Mouse (Mus musculus): ENCODE results near the gene 4930469K13Rik. TPM values are rescaled to one million over a fixed set of nuclear protein-coding genes. Genes with fewer than 3 reads are reported as not detected.

4930469K13Rik gene
- polyA plus RNA-seq, 1 experiment from 2014 or later, result not detected

- ATAC-seq (replicated peaks; ENCODE audit: low FRiP score) (peak; percentile 51; the same call in 1 of the 2 replicates), DNase-seq (ENCODE audit: low spot score) (no peak)
- Histone ChIP-seq H3K4me1 (replicated peaks; ENCODE audit: control insufficient read depth, insufficient read depth, low read length) (peaks cover 8% of the 10 kb centered on the region), H3K9me3 (ENCODE audit: control insufficient read depth, low read length) (no peaks in the 10 kb centered on the region), H3K9ac (ENCODE audit: low read depth, low read length) (no peak overlapping the region), H3K36me3 (ENCODE audit: control insufficient read depth, insufficient read depth, low read length) (no peaks in the 10 kb centered on the region), H3K27ac (ENCODE audit: low read depth, low read length) (no peak overlapping the region), H3K4me2 (no peak overlapping the region), H3K27me3 (replicated peaks; ENCODE audit: control insufficient read depth, insufficient read depth, low read length) (no peaks in the 10 kb centered on the region), H3K4me3 (ENCODE audit: low read depth, low read length) (no peak overlapping the region)
- WGBS, result 47% methylated on average over 4 of the region's 4 CpGs
Measured at GRCm38 (mm10) chr11:34072309-34072708, 26.0 kb downstream of the 4930469K13Rik start.

DNA sequence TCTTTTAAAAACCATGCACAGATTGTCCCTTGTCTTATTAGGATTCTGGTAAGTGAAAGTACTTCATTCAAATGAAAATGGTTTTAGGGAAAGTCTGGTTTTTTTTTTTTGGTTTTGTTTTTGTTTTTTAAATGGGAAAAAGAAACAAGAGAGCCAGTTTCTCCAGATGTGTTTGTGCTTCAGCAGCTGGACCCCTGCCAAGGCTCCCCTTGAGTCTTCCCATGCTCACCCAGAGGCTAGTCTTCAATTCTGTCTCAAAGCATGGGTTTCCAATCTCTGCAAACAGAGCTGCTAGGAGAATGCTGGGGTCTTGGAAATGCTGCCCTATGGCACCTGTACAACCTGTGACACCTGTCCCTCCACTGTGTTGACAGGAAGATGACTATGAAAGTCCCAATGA, 27.8 kb downstream of the 4930469K13Rik start:
- no peak overlapping the region for H3K9ac ChIP-seq (ENCODE audit: low read depth, low read length)
- no peak overlapping the region for H3K4me2 ChIP-seq
- H3K27me3 ChIP-seq (replicated peaks; ENCODE audit: control insufficient read depth, insufficient read depth, low read length), result no peaks in the 10 kb centered on the region
- H3K4me3 ChIP-seq (ENCODE audit: low read depth, low read length), result no peak overlapping the region
- peaks cover 8% of the 10 kb centered on the region for H3K4me1 ChIP-seq (replicated peaks; ENCODE audit: control insufficient read depth, insufficient read depth, low read length)
- DNase-seq (ENCODE audit: low spot score) (no peak), ATAC-seq (replicated peaks; ENCODE audit: low FRiP score) (no peak)
- H3K9me3 ChIP-seq (ENCODE audit: control insufficient read depth, low read length), result no peaks in the 10 kb centered on the region
- no peak overlapping the region for H3K27ac ChIP-seq (ENCODE audit: low read depth, low read length)
- H3K36me3 ChIP-seq (ENCODE audit: control insufficient read depth, insufficient read depth, low read length), result no peaks in the 10 kb centered on the region

DNA sequence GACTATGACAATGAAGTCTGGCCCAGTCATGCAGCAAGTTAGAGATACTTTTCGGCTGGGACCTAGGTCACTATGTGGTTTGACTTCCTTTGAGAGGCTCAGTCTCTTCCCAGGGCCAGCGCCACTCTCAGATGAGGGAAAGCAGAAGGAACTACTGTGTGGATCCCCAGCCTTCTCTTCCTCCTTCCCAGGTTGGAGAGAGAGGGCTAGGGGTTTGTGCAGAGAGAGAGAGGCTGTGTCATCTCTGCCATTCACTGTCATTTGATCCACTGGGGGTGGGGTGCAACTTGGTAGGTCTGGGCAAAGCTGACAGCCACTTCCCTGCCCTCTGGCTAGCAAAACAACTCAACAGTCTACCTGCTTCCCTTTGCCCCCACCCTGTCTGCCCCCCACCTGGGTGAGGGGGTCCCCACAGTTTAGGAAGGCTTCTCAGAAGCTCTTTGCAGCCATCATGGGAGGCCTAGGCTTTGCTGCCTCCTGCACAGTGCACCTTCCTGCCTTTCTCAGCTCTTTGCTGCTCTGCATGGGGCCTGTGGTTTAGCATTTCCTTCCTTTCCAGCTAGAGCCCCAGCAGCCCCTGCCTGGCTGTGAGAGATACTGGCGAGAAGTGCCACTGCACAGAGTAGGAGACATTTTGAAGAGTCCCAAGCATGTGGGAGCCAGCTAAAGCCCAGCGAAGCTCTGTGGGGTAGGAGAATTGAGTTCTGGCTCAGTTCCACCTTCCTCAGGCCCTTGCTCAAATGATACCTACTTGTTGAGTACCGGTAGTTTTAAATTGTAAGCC, 34.5 kb downstream of the 4930469K13Rik start:
- Histone ChIP-seq H3K9ac (ENCODE audit: low read depth, low read length) (peak overlapping the region; percentile 44), H3K9me3 (ENCODE audit: control insufficient read depth, low read length) (no peaks in the 10 kb centered on the region), H3K4me3 (ENCODE audit: low read depth, low read length) (no peak overlapping the region), H3K4me2 (peak overlapping the region; percentile 42), H3K27me3 (replicated peaks; ENCODE audit: control insufficient read depth, insufficient read depth, low read length) (no peaks in the 10 kb centered on the region), H3K36me3 (ENCODE audit: control insufficient read depth, insufficient read depth, low read length) (no peaks in the 10 kb centered on the region), H3K27ac (ENCODE audit: low read depth, low read length) (peak overlapping the region; percentile 75), H3K4me1 (replicated peaks; ENCODE audit: control insufficient read depth, insufficient read depth, low read length) (peaks cover 18% of the 10 kb centered on the region)
- 34% methylated on average over 5 of the region's 5 CpGs for WGBS
- peak; percentile 86 for ATAC-seq (replicated peaks; ENCODE audit: low FRiP score)
- peak; percentile 49 for DNase-seq (ENCODE audit: low spot score)

DNA sequence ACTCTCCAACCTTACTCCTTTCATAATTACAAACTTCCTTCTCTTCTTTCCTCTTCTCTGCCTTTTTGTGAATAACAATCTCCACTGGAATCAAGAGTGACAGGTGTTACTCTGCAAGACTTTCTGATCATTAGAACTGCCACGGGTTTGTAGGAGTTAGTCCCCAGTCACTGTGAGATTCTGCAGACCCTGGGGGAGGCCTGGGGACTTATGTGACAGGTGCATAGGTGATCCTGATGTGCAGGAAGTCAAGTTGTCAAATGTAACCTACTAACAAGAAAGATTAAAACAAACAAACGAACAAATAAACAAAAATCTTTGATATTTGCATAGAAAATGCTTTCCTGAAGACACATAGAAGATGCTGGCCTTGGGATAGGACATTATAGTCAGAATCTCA, 35.1 kb downstream of the 4930469K13Rik start:
- H3K9me3 ChIP-seq (ENCODE audit: control insufficient read depth, low read length), result no peaks in the 10 kb centered on the region
- H3K27ac ChIP-seq (ENCODE audit: low read depth, low read length), result peak overlapping the region; percentile 75
- H3K27me3 ChIP-seq (replicated peaks; ENCODE audit: control insufficient read depth, insufficient read depth, low read length), result no peaks in the 10 kb centered on the region
- ATAC-seq (replicated peaks; ENCODE audit: low FRiP score) (no peak), DNase-seq (ENCODE audit: low spot score) (no peak)
- H3K9ac ChIP-seq (ENCODE audit: low read depth, low read length), result no peak overlapping the region
- H3K4me1 ChIP-seq (replicated peaks; ENCODE audit: control insufficient read depth, insufficient read depth, low read length), result peaks cover 18% of the 10 kb centered on the region
- no peak overlapping the region for H3K4me3 ChIP-seq (ENCODE audit: low read depth, low read length)
- no peaks in the 10 kb centered on the region for H3K36me3 ChIP-seq (ENCODE audit: control insufficient read depth, insufficient read depth, low read length)
- WGBS, result 44% methylated on average over 2 of the region's 2 CpGs
- H3K4me2 ChIP-seq, result no peak overlapping the region

- Histone ChIP-seq H3K4me1 (replicated peaks; ENCODE audit: control insufficient read depth, insufficient read depth, low read length) (peaks cover 18% of the 10 kb centered on the region), H3K9me3 (ENCODE audit: control insufficient read depth, low read length) (no peaks in the 10 kb centered on the region), H3K4me3 (ENCODE audit: low read depth, low read length) (no peak overlapping the region), H3K36me3 (ENCODE audit: control insufficient read depth, insufficient read depth, low read length) (no peaks in the 10 kb centered on the region), H3K9ac (ENCODE audit: low read depth, low read length) (no peak overlapping the region), H3K27ac (ENCODE audit: low read depth, low read length) (no peak overlapping the region), H3K27me3 (replicated peaks; ENCODE audit: control insufficient read depth, insufficient read depth, low read length) (no peaks in the 10 kb centered on the region), H3K4me2 (no peak overlapping the region)
- 13% methylated on average over 6 of the region's 6 CpGs for WGBS
- DNase-seq (ENCODE audit: low spot score) (no peak), ATAC-seq (replicated peaks; ENCODE audit: low FRiP score) (peak; percentile 61)
Measured at GRCm38 (mm10) chr11:34061740-34062139, 36.6 kb downstream of the 4930469K13Rik start.

DNA sequence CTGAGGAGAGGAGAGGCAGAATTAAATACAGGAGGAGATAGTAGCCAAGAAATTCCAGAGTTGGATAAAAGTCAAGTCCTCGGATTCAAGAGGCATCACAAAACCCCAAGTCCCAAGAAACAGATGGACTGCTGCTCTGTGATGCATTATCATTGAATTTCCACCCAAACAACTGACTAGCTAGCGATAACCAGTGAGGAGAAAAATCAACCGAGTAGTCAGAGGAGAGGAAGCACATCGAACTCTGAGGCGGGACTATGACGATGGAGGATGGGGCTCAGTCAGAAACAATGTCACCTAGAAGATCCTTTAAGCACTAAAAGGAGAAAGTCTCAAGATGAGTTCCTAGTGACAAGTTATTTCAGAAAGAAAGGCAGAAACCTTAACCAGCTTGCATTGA, 39.4 kb downstream of the 4930469K13Rik start:
- Histone ChIP-seq H3K27ac (ENCODE audit: low read depth, low read length) (peak overlapping the region; percentile 40; the same call in 1 of the 2 replicates), H3K36me3 (ENCODE audit: control insufficient read depth, insufficient read depth, low read length) (no peaks in the 10 kb centered on the region), H3K4me3 (ENCODE audit: low read depth, low read length) (no peak overlapping the region), H3K27me3 (replicated peaks; ENCODE audit: control insufficient read depth, insufficient read depth, low read length) (no peaks in the 10 kb centered on the region), H3K9ac (ENCODE audit: low read depth, low read length) (no peak overlapping the region), H3K9me3 (ENCODE audit: control insufficient read depth, low read length) (no peaks in the 10 kb centered on the region), H3K4me2 (peak overlapping the region; percentile 19), H3K4me1 (replicated peaks; ENCODE audit: control insufficient read depth, insufficient read depth, low read length) (peaks cover 14% of the 10 kb centered on the region)
- no peak for DNase-seq (ENCODE audit: low spot score)
- WGBS, result 51% methylated on average over 6 of the region's 6 CpGs
- no peak; the same call in 1 of the 2 replicates for ATAC-seq (replicated peaks; ENCODE audit: low FRiP score)

DNA sequence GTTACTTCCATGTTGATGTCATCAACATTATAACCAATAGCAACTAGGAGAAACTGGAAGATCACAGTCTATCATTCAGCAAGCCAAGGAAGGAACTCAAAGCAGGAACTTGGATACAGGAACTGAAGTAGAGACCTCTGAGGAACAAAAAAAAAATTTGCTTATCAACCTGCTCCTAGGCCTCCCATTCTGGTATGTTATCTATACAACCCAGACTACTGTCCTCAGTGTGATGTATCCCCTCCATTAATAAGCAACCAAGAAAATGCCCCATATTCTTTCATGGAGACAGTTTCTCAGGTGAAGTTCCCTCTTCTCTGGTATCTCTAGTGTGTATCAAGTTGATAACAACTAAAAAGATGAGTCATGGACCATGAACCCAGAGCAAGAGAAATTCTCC, 40.0 kb downstream of the 4930469K13Rik start:
- ATAC-seq (replicated peaks; ENCODE audit: low FRiP score) (peak; percentile 76), DNase-seq (ENCODE audit: low spot score) (no peak)
- no peaks in the 10 kb centered on the region for H3K27me3 ChIP-seq (replicated peaks; ENCODE audit: control insufficient read depth, insufficient read depth, low read length)
- H3K36me3 ChIP-seq (ENCODE audit: control insufficient read depth, insufficient read depth, low read length), result no peaks in the 10 kb centered on the region
- H3K4me1 ChIP-seq (replicated peaks; ENCODE audit: control insufficient read depth, insufficient read depth, low read length), result peaks cover 9% of the 10 kb centered on the region
- no peak overlapping the region for H3K4me3 ChIP-seq (ENCODE audit: low read depth, low read length)
- H3K4me2 ChIP-seq, result peak overlapping the region; percentile 19; the same call in 1 of the 2 replicates
- H3K27ac ChIP-seq (ENCODE audit: low read depth, low read length), result peak overlapping the region; percentile 40; the same call in 1 of the 2 replicates
- H3K9me3 ChIP-seq (ENCODE audit: control insufficient read depth, low read length), result no peaks in the 10 kb centered on the region
- H3K9ac ChIP-seq (ENCODE audit: low read depth, low read length), result no peak overlapping the region

GRCm38 (mm10) chr11:34056715-34057114, 41.6 kb downstream of the 4930469K13Rik start:
- Histone ChIP-seq H3K27me3 (replicated peaks; ENCODE audit: control insufficient read depth, insufficient read depth, low read length) (no peaks in the 10 kb centered on the region), H3K4me2 (no peak overlapping the region), H3K36me3 (ENCODE audit: control insufficient read depth, insufficient read depth, low read length) (no peaks in the 10 kb centered on the region), H3K4me3 (ENCODE audit: low read depth, low read length) (no peak overlapping the region), H3K9me3 (ENCODE audit: control insufficient read depth, low read length) (no peaks in the 10 kb centered on the region), H3K27ac (ENCODE audit: low read depth, low read length) (no peak overlapping the region), H3K9ac (ENCODE audit: low read depth, low read length) (no peak overlapping the region), H3K4me1 (replicated peaks; ENCODE audit: control insufficient read depth, insufficient read depth, low read length) (peaks cover 2% of the 10 kb centered on the region)
- no peak for DNase-seq (ENCODE audit: low spot score)
- 89% methylated on average over 1 of the region's 1 CpGs for WGBS
- no peak for ATAC-seq (replicated peaks; ENCODE audit: low FRiP score)

All from liver, embryonic 11.5 days (tissue).